Mouse (Mus musculus) retina, postnatal 7 days (tissue): Measurements from ENCODE around the gene Gch1.
"Not testable (repeated sequence)": the region's sequence is repeated elsewhere in the genome, so short reads cannot be mapped to it uniquely, and the experiment has no call there.

Experiments used
- DNase-seq: peaks from one replicate; pipeline ENCODE4 v3.0.0-alpha.2; 2012; ENCODE audit warnings: low read depth, low spot score

Gene Gch1

DNA sequence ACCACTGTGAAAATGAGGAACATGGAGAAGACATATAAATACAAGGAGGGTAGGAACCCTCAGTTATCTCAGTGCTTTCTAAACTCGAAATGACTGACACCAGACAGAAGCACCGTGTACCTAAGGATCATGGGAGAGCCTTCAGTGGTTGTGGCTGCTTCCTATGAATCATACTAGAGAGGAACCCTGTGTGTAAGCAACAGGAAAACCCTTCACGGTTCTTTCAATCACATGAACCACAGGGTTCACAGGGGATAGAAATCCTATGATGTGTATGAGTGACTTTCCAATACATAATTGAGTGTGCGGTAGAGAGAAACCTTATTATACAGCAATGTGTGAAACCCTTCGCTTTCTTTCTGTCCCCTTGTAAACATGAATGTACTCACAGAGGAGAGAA, 24.1 kb downstream of the Gch1 start:
- no peak for DNase-seq

GRCm38 (mm10) chr14:47161921-47162427, 27.2 kb downstream of the Gch1 start:
- no peak for DNase-seq

- no peak for DNase-seq
These were observed 29.1 kb downstream of the Gch1 start for GRCm38 (mm10) chr14:47160051-47160640.

- no peak for DNase-seq
These were observed 34.9 kb downstream of the Gch1 start for GRCm38 (mm10) chr14:47154303-47154702.

DNA sequence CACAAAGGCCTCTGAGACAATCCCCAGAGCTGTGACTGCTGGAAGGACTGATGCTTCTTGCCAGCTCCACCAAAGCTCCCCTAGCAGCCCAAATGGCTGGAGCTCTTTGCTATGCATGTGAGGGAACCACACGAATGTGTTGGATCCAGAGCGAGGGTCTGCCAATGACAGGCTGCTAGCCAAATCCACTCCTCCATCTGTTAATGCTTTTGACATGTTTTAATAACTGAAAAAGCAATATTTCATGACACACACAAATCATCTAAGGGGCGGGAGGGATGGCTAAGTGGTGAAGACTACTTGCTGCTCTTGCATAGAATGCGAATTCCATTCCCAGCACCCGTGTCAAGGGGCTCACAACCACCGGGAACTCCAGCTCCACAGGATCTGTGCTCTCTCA, 37.9 kb downstream of the Gch1 start:
- DNase-seq = no peak

DNA sequence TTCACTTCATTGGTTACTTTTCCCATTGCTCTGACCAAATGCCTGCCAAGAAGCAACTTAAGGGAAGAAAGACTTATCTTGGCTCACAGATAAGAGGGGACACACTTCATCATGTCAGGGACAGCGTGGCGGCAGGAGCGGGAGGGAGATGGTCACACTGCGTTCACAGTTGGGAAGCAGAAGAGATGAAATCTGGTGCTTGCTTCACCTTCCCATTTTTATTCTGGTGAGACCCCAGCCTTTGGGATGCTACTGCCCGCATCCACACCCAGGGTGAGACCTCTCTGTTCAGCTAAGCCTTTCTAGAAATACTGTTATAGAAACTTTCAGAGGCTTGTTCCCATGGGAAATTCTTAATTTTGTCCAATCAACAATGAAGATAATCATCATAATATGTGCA, 44.9 kb downstream of the Gch1 start:
- DNase-seq = no peak

DNA sequence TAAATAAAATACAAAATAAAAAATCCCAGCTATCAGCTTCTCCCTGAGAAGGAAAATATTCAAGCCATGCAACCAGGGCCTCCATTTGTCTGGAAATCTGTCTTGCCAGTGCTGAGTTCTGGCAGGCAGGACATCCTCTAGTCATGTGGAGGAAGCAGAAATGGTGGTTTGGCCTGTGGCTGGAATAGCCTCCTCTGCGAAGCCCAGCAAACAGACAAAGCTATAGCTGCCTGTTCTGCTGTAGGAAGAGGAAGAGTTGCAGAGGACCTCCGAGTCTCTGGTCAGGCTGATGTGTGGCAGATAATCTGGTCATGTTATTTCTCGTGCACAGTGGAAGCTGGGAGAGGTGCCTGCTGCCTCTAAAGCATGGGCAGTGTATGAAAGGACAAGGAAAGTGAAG, 50.4 kb downstream of the Gch1 start:
- no peak for DNase-seq

DNA sequence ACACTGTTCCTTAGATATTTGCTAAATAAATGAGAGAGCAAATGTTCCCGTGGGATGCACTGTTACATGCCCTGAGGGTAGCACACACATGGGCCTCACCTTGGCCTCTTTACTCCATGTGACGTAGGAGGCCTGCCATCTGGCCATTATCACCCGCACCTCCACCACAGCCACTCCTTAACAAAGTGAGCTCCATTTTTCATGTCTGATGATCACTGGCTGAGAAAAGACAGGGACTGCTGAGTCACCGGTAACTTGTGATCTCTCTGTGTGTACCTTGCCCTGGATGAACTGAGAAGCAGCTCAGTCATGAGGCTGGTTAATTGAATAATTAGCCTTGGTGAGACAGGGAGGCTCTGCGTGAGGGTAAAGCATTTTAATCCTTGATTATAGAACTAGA, 52.6 kb downstream of the Gch1 start:
- DNase-seq = no peak

GRCm38 (mm10) chr14:47133948-47134347, 55.3 kb downstream of the Gch1 start:
- no peak for DNase-seq

- no peak for DNase-seq
These were observed 61.2 kb downstream of the Gch1 start for GRCm38 (mm10) chr14:47127987-47128386.

- no peak for DNase-seq
These were observed 71.7 kb downstream of the Gch1 start for GRCm38 (mm10) chr14:47117522-47117921.

- no peak for DNase-seq
These were observed 73.0 kb downstream of the Gch1 start for GRCm38 (mm10) chr14:47116062-47116762.

DNA sequence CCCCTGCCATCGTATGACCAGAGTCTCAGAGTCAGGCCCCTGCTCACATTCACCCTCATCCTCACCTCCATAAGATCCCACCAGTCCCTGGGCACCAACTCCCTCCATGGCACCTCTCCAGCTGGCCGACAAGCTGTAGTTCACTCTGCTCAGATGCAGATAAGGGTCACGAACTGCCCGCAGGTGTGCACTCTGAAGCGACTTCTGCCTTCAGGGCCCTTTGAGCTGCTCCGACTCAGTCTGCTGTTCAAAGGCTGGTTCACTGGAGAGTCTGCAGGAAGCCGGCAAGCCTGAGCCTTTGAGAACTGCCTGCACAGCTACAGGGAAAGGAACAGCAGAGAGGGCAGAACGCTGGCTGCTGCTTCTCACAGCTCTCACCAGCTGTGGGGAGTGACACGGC, 74.1 kb downstream of the Gch1 start:
- DNase-seq = no peak

DNA sequence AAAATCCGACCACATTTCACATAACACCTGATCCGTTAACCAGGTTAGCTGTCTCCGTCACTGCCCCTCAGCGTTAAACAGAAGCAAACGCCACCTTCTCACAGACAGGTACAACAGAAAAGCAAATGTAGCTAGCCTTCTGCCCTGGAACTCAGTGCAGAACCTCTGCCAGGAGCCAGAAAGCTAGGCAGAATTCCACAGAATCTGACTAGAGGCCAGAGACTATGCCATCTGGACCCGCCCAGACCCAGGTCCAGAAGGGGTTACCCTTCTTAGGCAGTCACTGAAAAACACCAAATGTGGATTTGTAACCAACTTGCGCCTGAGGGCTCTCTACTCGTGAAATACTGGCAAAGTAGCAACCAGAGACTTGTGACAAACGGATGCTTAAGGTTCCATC, 77.9 kb downstream of the Gch1 start:
- no peak for DNase-seq

- not testable (repeated sequence) for DNase-seq
These were observed 78.8 kb downstream of the Gch1 start for GRCm38 (mm10) chr14:47110391-47110790.

GRCm38 (mm10) chr14:47107461-47107860, 81.8 kb downstream of the Gch1 start:
- no peak for DNase-seq

DNA sequence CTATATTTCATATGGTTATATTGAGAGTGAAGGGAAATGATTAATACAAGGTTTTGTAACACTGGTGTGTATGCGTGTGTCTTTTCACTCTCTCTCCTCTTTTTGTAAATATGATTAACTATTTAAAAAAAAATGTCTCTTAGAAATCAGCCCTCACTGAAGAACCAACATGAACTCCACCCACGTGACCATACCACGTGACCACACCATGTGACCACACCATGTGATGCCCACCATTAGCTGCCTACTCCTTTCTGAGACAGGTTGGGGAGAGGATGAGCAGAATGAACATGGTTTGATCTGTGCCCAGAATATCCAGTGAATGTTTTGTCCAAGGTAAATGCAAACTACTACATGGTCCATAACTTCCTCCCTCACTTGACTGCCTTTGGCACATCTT, 83.5 kb downstream of the Gch1 start:
- no peak for DNase-seq

DNA sequence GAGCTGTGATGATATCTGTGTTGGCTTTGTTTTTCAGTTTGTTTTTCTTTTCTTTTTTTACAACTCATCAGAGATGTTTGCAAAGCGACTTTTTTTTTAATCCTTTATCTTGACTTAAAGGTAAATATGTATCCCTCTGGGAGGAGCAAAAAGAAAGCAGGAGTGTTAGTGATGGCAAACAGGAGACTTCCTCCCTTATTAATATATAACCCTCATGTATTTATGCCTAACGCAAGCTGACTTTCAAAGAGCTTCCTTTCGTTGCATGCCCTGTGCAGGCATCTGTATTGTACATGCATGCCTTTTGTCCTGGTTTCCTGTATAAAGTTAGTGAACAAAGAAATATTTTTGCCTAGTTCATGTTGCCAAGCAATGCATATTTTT, 84.0 kb downstream of the Gch1 start:
- no peak for DNase-seq

GRCm38 (mm10) chr14:47104246-47105173, 84.7 kb downstream of the Gch1 start:
- DNase-seq = no peak
